Mouse (Mus musculus): ENCODE data around the gene Cerkl. TPM values are rescaled to one million over a fixed set of nuclear protein-coding genes. Genes with fewer than 3 reads are reported as not detected.

Cerkl gene
- polyA plus RNA-seq, 1 experiment: not detected

DNA sequence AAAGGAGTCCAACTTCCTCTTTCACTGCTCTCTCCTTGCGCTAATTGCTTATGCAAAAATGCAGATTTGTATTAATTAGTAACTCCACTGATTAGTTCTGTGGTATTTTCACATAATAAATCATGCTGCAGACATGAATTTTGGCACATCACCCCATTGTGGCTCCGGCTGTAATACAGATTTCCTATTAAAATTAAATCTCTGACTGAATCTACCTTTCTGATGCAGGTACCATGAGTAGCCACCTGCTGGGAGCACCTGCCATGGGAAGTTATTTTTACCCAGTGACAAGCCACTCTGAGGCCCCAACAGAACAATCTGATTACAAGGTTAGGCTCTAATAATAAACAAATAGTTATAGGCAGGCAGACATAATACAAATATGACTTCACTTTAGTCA lies 5.3 kb upstream of the Cerkl start:
- Histone ChIP-seq H3K79me3 (ENCODE audit: low read depth) (no peaks in the 10 kb centered on the region), H3K79me2 (ENCODE audit: control insufficient read depth, insufficient read depth) (no peaks in the 10 kb centered on the region), H3K36me3 (ENCODE audit: control insufficient read depth, insufficient read depth) (no peaks in the 10 kb centered on the region), H3K27me3 (ENCODE audit: control insufficient read depth, insufficient read depth, insufficient read length) (peaks cover 24% of the 10 kb centered on the region), H3K4me3 (ENCODE audit: insufficient read depth, poor library complexity, severe bottlenecking) (no peak overlapping the region), H3ac (ENCODE audit: control insufficient read depth, insufficient read length, low read depth) (no peak overlapping the region)
- TF ChIP-seq FOSL1 (IDR thresholded peaks at IDR 0.05; ENCODE audit: insufficient read depth, low read length, poor library complexity, severe bottlenecking) (no peak), MYOD1 (IDR thresholded peaks at IDR 0.05; ENCODE audit: control insufficient read depth, insufficient read length, low read depth) (no peak), USF1 (IDR thresholded peaks at IDR 0.05; ENCODE audit: low read depth) (no peak), MYOG (IDR thresholded peaks at IDR 0.05; ENCODE audit: control insufficient read depth, extremely low read depth, insufficient read length) (no peak), CTCF (IDR thresholded peaks at IDR 0.05; ENCODE audit: control insufficient read depth, insufficient read depth, insufficient read length) (no peak), CEBPB (IDR thresholded peaks at IDR 0.05; ENCODE audit: low read depth) (no peak), MAX (IDR thresholded peaks at IDR 0.05) (no peak)

DNA sequence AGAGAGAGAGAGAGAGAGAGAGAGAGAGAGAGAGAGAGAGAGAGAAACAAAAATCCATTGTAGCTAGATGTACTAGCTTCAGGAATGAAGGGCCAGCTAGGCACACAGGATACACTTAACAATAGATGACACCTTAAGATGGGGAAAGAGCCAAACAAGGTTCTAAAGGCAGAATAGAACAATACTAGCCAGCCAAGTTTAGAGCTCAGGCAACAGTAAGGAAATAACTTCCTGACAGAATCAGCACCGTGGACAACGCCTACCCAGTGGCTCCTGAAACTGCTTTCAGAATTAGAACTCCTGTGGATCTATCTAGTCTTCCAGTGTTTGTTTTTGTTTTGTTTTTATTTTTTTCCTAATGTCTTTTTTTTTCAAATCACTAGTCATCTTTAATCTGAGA lies 4.0 kb upstream of the Cerkl start:
- H3K79me3 ChIP-seq (ENCODE audit: low read depth): no peaks in the 10 kb centered on the region
- no peaks in the 10 kb centered on the region for H3K79me2 ChIP-seq (ENCODE audit: control insufficient read depth, insufficient read depth)
- TF ChIP-seq MYOD1 (IDR thresholded peaks at IDR 0.05; ENCODE audit: control insufficient read depth, insufficient read length, low read depth) (no peak), USF1 (IDR thresholded peaks at IDR 0.05; ENCODE audit: low read depth) (no peak), MYOG (IDR thresholded peaks at IDR 0.05; ENCODE audit: control insufficient read depth, extremely low read depth, insufficient read length) (no peak), CEBPB (IDR thresholded peaks at IDR 0.05; ENCODE audit: low read depth) (no peak), FOSL1 (IDR thresholded peaks at IDR 0.05; ENCODE audit: insufficient read depth, low read length, poor library complexity, severe bottlenecking) (no peak), CTCF (IDR thresholded peaks at IDR 0.05; ENCODE audit: control insufficient read depth, insufficient read depth, insufficient read length) (no peak), MAX (IDR thresholded peaks at IDR 0.05) (no peak)
- no peak overlapping the region for H3K4me3 ChIP-seq (ENCODE audit: insufficient read depth, poor library complexity, severe bottlenecking)
- no peaks in the 10 kb centered on the region for H3K36me3 ChIP-seq (ENCODE audit: control insufficient read depth, insufficient read depth)
- no peak overlapping the region for H3ac ChIP-seq (ENCODE audit: control insufficient read depth, insufficient read length, low read depth)
- peaks cover 31% of the 10 kb centered on the region for H3K27me3 ChIP-seq (ENCODE audit: control insufficient read depth, insufficient read depth, insufficient read length)

DNA sequence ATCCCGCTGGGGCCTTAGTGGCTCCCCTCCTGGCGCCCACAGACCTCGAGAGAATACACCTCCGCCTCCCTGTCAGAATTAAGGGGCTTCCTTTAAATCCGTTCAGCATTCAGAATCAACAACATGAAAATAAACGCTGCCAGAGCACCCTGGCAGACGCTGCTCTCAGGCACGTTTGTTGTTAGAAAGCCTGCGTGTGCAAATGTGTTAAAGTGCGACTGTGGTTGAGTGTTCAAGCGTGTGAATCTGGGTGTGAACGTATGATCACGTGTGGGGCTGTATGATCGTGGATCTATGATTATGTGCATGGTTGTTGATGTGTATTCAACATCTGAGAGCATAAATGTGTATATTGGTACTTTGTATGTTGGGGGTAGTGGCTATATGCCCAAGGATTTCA lies 3.5 kb upstream of the Cerkl start:
- H3K36me3 ChIP-seq (ENCODE audit: control insufficient read depth, insufficient read depth): no peaks in the 10 kb centered on the region
- no peaks in the 10 kb centered on the region for H3K79me3 ChIP-seq (ENCODE audit: low read depth)
- TF ChIP-seq MAX (IDR thresholded peaks at IDR 0.05) (no peak), USF1 (IDR thresholded peaks at IDR 0.05; ENCODE audit: low read depth) (no peak), MYOD1 (IDR thresholded peaks at IDR 0.05; ENCODE audit: control insufficient read depth, insufficient read length, low read depth) (no peak), CTCF (IDR thresholded peaks at IDR 0.05; ENCODE audit: control insufficient read depth, insufficient read depth, insufficient read length) (no peak), MYOG (IDR thresholded peaks at IDR 0.05; ENCODE audit: control insufficient read depth, extremely low read depth, insufficient read length) (no peak), CEBPB (IDR thresholded peaks at IDR 0.05; ENCODE audit: low read depth) (no peak), FOSL1 (IDR thresholded peaks at IDR 0.05; ENCODE audit: insufficient read depth, low read length, poor library complexity, severe bottlenecking) (no peak)
- no peak overlapping the region for H3ac ChIP-seq (ENCODE audit: control insufficient read depth, insufficient read length, low read depth)
- H3K4me3 ChIP-seq (ENCODE audit: insufficient read depth, poor library complexity, severe bottlenecking): no peak overlapping the region
- peaks cover 32% of the 10 kb centered on the region for H3K27me3 ChIP-seq (ENCODE audit: control insufficient read depth, insufficient read depth, insufficient read length)
- H3K79me2 ChIP-seq (ENCODE audit: control insufficient read depth, insufficient read depth): no peaks in the 10 kb centered on the region

DNA sequence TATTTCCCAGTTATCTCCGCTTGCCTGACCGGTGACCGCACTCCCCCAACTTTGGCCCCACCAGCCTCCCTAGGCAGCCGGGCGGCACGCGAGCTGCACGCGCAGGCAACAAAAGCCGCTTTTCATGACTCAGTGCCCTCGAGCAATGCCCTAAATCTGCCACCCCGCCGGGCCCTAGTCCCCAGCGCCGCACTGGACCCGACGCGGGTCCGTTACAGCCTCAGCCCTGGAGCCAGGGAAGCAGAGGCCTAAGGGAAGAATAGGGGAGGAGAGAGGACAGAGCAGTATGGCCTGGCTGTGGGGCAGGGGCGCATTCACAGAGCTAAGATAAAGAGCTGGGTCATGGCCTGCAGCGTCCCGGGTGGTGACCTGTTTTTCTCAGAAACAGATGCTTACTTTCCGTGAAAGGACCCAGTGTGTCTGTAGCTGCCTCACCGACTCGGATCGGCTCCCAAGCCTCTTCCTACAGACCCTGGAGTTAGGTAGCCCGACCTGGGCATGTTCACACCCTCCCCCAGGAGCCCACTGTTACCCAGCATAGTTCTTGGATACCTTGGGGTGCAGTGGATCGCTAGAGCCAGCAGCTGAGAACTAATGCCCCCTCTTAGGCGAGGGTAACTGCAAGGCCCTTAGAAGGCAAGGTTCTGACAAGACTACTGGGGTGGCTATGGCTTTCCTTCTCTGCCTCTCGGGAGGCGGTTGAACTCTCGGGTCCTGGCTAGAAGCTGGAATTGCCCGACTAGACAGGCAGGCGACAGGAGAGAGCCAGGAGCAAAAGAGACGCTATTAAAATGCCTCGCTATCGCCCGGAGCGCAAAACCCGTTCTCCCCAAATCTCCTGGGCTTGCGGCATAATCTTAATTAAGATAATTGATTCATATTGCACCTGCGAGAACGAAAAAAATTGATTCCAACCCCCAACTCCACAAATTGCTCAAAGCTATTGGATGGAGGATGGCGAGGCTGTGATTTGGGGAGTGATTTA lies 2.8 kb upstream of the Cerkl start:
- no peak for TF ChIP-seq FOSL1 (IDR thresholded peaks at IDR 0.05; ENCODE audit: insufficient read depth, low read length, poor library complexity, severe bottlenecking)
- no peak for TF ChIP-seq CEBPB (IDR thresholded peaks at IDR 0.05; ENCODE audit: low read depth)
- no peak for TF ChIP-seq MYOG (IDR thresholded peaks at IDR 0.05; ENCODE audit: control insufficient read depth, extremely low read depth, insufficient read length)
- no peak for TF ChIP-seq USF1 (IDR thresholded peaks at IDR 0.05; ENCODE audit: low read depth)
- no peak for TF ChIP-seq MAX (IDR thresholded peaks at IDR 0.05)
- Histone ChIP-seq H3K79me2 (ENCODE audit: control insufficient read depth, insufficient read depth) (no peaks in the 10 kb centered on the region), H3K27me3 (ENCODE audit: control insufficient read depth, insufficient read depth, insufficient read length) (peaks cover 40% of the 10 kb centered on the region), H3K4me3 (ENCODE audit: insufficient read depth, poor library complexity, severe bottlenecking) (no peak overlapping the region), H3ac (ENCODE audit: control insufficient read depth, insufficient read length, low read depth) (no peak overlapping the region), H3K36me3 (ENCODE audit: control insufficient read depth, insufficient read depth) (no peaks in the 10 kb centered on the region), H3K79me3 (ENCODE audit: low read depth) (no peaks in the 10 kb centered on the region)

DNA sequence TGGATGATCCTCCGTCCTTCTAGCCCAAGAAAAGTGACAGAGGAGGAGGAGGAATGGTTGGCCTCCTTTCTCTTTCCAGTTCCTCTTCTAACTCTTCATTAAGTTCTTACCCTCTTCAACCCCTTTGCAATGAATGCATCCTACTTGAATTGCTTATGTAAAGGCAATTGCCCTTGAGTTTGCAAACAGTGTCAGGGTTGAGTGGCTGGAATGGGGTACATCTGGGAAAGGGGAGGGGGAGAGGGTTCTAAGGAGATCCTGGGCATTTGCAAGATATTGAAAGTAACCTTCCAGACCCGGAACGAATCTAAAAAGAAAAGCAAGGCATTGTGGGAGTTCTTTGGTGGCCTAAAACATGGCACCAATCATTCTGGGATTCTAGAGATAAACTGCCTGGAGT lies 1.3 kb upstream of the Cerkl start:
- Histone ChIP-seq H3ac (ENCODE audit: control insufficient read depth, insufficient read length, low read depth) (no peak overlapping the region), H3K79me2 (ENCODE audit: control insufficient read depth, insufficient read depth) (no peaks in the 10 kb centered on the region), H3K36me3 (ENCODE audit: control insufficient read depth, insufficient read depth) (no peaks in the 10 kb centered on the region), H3K79me3 (ENCODE audit: low read depth) (no peaks in the 10 kb centered on the region), H3K27me3 (ENCODE audit: control insufficient read depth, insufficient read depth, insufficient read length) (peaks cover 41% of the 10 kb centered on the region), H3K4me3 (ENCODE audit: insufficient read depth, poor library complexity, severe bottlenecking) (no peak overlapping the region)
- TF ChIP-seq MAX (IDR thresholded peaks at IDR 0.05) (no peak), USF1 (IDR thresholded peaks at IDR 0.05; ENCODE audit: low read depth) (no peak), CEBPB (IDR thresholded peaks at IDR 0.05; ENCODE audit: low read depth) (no peak), MYOG (IDR thresholded peaks at IDR 0.05; ENCODE audit: control insufficient read depth, extremely low read depth, insufficient read length) (no peak), FOSL1 (IDR thresholded peaks at IDR 0.05; ENCODE audit: insufficient read depth, low read length, poor library complexity, severe bottlenecking) (no peak), CTCF (IDR thresholded peaks at IDR 0.05; ENCODE audit: control insufficient read depth, insufficient read depth, insufficient read length) (no peak), MYOD1 (IDR thresholded peaks at IDR 0.05; ENCODE audit: control insufficient read depth, insufficient read length, low read depth) (no peak)

Measured in C2C12 (cell line).